Mouse (Mus musculus) left cerebral cortex, adult 8-10 months (tissue): ENCODE measurements around the gene Zfp354b. TPM values are rescaled to one million over a fixed set of nuclear protein-coding genes. Genes with fewer than 3 reads are reported as not detected.
A peak's percentile ranks its signal among the peaks of the same experiment; 100 is the strongest.

ENCODE experiments used
- DNase-seq, 2 experiments: peaks; one replicate each; pipeline ENCODE4 v3.0.0; 2022; ENCODE audit warnings: low spot score in 2 of 2
- total RNA-seq, 4 experiments: library from RNA; stranded (reverse); gene quantifications; 2 replicates each; pipeline ENCODE4 v1.2.4; 2022

The Zfp354b gene
- total RNA-seq, 4 experiments from 2014 or later = 6.1 to 7.0 (median 6.4) TPM

DNA sequence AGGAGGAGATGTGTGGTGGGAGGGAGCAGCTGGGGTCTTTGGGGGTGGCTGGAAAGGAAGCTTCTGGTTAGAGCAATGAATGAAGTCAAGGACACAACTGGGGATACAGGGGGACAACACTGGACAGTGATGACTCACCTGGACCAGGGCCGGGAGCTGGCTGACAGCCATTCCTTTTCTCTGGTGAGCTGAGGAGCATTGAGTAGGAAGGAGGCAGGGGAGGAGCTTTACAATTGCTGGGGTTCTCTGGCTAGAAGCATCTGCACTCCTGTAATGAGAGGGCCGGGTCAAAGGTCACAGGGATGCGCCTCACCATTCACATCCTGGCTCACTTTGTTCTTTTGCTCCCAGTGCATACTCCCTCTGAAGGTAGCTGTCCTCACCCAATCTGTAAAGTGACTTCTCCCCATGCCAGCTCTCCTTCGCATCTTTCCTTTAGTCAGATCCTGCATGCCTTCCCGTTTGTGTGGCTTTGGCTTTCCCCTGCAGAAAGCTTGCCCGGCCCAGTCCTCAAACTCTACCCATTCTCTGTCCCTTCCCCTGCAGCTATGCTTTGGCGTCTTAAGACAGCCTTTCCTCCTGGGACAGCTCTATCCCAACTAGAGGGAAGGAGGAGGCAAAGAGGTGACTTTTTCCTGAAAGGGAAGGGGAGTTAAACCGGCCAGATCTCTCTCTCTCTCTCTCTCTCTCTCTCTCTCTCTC lies 45.1 kb downstream of the Zfp354b start:
- peak in 1 of 2 experiments; percentile 25 for DNase-seq

DNA sequence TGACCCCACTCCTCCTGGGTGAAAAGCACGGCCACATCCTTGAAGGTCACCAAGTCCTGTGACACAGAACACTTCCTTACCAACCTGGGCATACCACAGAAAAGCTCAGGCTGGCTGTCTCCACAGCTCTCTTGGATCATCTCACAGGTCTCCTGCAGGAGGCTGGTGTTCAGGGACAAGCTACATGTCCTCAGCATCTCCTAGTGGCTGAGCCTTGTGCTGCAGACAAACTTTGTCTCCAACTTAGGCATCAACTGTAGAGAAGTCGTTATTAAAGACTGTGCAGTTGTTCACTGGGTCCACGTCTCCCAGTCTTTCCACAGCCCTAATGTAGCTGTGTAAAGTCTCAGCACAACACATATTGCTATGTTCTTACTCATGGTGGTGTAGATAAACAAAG lies 47.7 kb downstream of the Zfp354b start:
- DNase-seq = no peak

- DNase-seq = no peak
Measured at GRCm38 (mm10) chr11:50878641-50879040, 52.8 kb downstream of the Zfp354b start.

Other genes with a start within 250 kb of the Zfp354b start
- gene Zfp354c, start 103.9 kb downstream of the Zfp354b start, total RNA-seq = 10 to 100 TPM; 40.4 to 57.6 (median 45.3) TPM
- gene Zfp879, start 90.1 kb downstream of the Zfp354b start, total RNA-seq = 1 to 10 TPM; 3.0 to 3.5 (median 3.2) TPM
- not detected for gene Grm6, start 80.9 kb downstream of the Zfp354b start, total RNA-seq
- gene Zfp454, start 44.0 kb downstream of the Zfp354b start, total RNA-seq = 1 to 10 TPM; 5.2 to 8.0 (median 5.9) TPM
- gene Zfp2, start 15.5 kb downstream of the Zfp354b start, total RNA-seq = 10 to 100 TPM; 24.2 to 28.2 (median 25.6) TPM
- gene 4933414I15Rik, start 12.1 kb upstream of the Zfp354b start, total RNA-seq = not detected
- not detected for gene Prop1, start 22.1 kb upstream of the Zfp354b start, total RNA-seq
- gene Olfr1378, start 34.9 kb upstream of the Zfp354b start, total RNA-seq = not detected
- gene Olfr1377, start 50.3 kb upstream of the Zfp354b start, total RNA-seq = not detected
- gene Olfr51, start 72.0 kb upstream of the Zfp354b start, total RNA-seq = not detected
- gene Olfr54, start 82.6 kb upstream of the Zfp354b start, total RNA-seq = not detected
- gene Olfr1375, start 116.5 kb upstream of the Zfp354b start, total RNA-seq = not detected
- 1 to 10 TPM; 9.1 to 9.7 (median 9.2) TPM for gene Zfp354a, start 127.6 kb upstream of the Zfp354b start, total RNA-seq